Mouse (Mus musculus) layer of hippocampus, adult 2 months (tissue): ENCODE results near the gene Carm1. TPM values are rescaled to one million over a fixed set of nuclear protein-coding genes. Genes with fewer than 3 reads are reported as not detected.
"Not testable (repeated sequence)": the region's sequence is repeated elsewhere in the genome, so short reads cannot be mapped to it uniquely, and the experiment has no call there.

Source experiments
- DNase-seq, 2 experiments: peaks; one replicate each; pipeline ENCODE4 v3.0.0; 2022; ENCODE audit warnings: low spot score in 2 of 2
- H3K27ac ChIP-seq: fragments of 200-600 bp; 2 replicates; pipeline ENCODE4 v1.8.1; 2022
- H3K4me3 ChIP-seq: fragments of 200-600 bp; 2 replicates; pipeline ENCODE4 v1.8.1; 2022; ENCODE audit warnings: mild to moderate bottlenecking
- CTCF ChIP-seq: fragments of 200-600 bp; conservative IDR thresholded peaks from 2 replicates; pipeline ENCODE4 v1.8.1; 2022; ENCODE audit warnings: antibody characterized with exemption, mild to moderate bottlenecking, moderate library complexity
- total RNA-seq, 2 experiments: library from RNA; stranded (reverse); gene quantifications; 2 replicates each; pipeline ENCODE4 v1.2.3; 2021

Gene Carm1
- total RNA-seq, 2 experiments from 2014 or later, result 75.9 to 85.6 TPM

- TF ChIP-seq CTCF, result no peak
- DNase-seq, result no peak
- Histone ChIP-seq H3K27ac (no peak overlapping the region), H3K4me3 (no peak overlapping the region)
Measured at GRCm38 (mm10) chr9:21517947-21518495, 28.7 kb upstream of the Carm1 start.

GRCm38 (mm10) chr9:21518690-21519089 is 28.0 kb upstream of the Carm1 start:
- not testable (repeated sequence) for H3K4me3 ChIP-seq, H3K27ac ChIP-seq, DNase-seq
- TF ChIP-seq CTCF, result peak; percentile 14; the same call in 1 of the 2 replicates

GRCm38 (mm10) chr9:21525142-21525936 is 21.4 kb upstream of the Carm1 start:
- TF ChIP-seq CTCF, result no peak
- no peak overlapping the region for H3K4me3 ChIP-seq
- no peak for DNase-seq

GRCm38 (mm10) chr9:21525937-21526633 is 20.6 kb upstream of the Carm1 start, which contains the start of gene AB124611:
AB124611 (plus strand) TSS chr9:21526176.
- Histone ChIP-seq H3K27ac (no peak within 1 kb of the TSS), H3K4me3 (no peak within 1 kb of the TSS)
- no peak for TF ChIP-seq CTCF
- no peak for DNase-seq

More at GRCm38 (mm10) chr9:21525142-21525936, 21.4 kb upstream of the Carm1 start:
- no peak overlapping the region for H3K27ac ChIP-seq

GRCm38 (mm10) chr9:21526634-21526944 is 20.1 kb upstream of the Carm1 start:
- H3K27ac ChIP-seq, result no peak overlapping the region
- no peak for DNase-seq
- TF ChIP-seq CTCF, result no peak
- no peak overlapping the region for H3K4me3 ChIP-seq

GRCm38 (mm10) chr9:21527100-21527801 is 19.4 kb upstream of the Carm1 start:
- H3K27ac ChIP-seq, result no peak overlapping the region
- DNase-seq, result no peak
- no peak overlapping the region for H3K4me3 ChIP-seq
- TF ChIP-seq CTCF, result no peak

GRCm38 (mm10) chr9:21527917-21528324 is 18.8 kb upstream of the Carm1 start:
- Histone ChIP-seq H3K4me3 (no peak overlapping the region), H3K27ac (no peak overlapping the region)

GRCm38 (mm10) chr9:21536501-21536900 is 10.2 kb upstream of the Carm1 start:
- DNase-seq, result no peak
- no peak for TF ChIP-seq CTCF
- H3K27ac ChIP-seq, result no peak overlapping the region
- no peak overlapping the region for H3K4me3 ChIP-seq

More at GRCm38 (mm10) chr9:21527917-21528324, 18.8 kb upstream of the Carm1 start:
- TF ChIP-seq CTCF, result no peak
- DNase-seq, result no peak

GRCm38 (mm10) chr9:21537009-21537408 is 9.7 kb upstream of the Carm1 start:
- TF ChIP-seq CTCF, result no peak
- DNase-seq, result no peak
- Histone ChIP-seq H3K27ac (no peak overlapping the region), H3K4me3 (no peak overlapping the region)

- no peak for TF ChIP-seq CTCF
- DNase-seq, result no peak
- Histone ChIP-seq H3K4me3 (no peak overlapping the region), H3K27ac (no peak overlapping the region)
Measured at GRCm38 (mm10) chr9:21539981-21540753, 6.5 kb upstream of the Carm1 start.

GRCm38 (mm10) chr9:21542001-21542400 is 4.7 kb upstream of the Carm1 start:
- not testable (repeated sequence) for H3K27ac ChIP-seq, H3K4me3 ChIP-seq, DNase-seq

- Histone ChIP-seq H3K27ac (peak overlapping the region; percentile 81), H3K4me3 (peak overlapping the region; percentile 56)
- no peak for TF ChIP-seq CTCF
- no peak for DNase-seq
Measured at GRCm38 (mm10) chr9:21545351-21545915, 1.3 kb upstream of the Carm1 start.
